Mouse (Mus musculus) frontal cortex, postnatal 36 days (tissue): ENCODE data around the gene Med12l.
A peak's percentile ranks its signal among the peaks of the same experiment; 100 is the strongest.
"Not testable (repeated sequence)": the region's sequence is repeated elsewhere in the genome, so short reads cannot be mapped to it uniquely, and the experiment has no call there.

Source experiments
- DNase-seq, 2 experiments: peaks; one replicate each; pipeline ENCODE4 v3.0.0; 2022; ENCODE audit warnings: low spot score in 2 of 2

Med12l gene

DNA sequence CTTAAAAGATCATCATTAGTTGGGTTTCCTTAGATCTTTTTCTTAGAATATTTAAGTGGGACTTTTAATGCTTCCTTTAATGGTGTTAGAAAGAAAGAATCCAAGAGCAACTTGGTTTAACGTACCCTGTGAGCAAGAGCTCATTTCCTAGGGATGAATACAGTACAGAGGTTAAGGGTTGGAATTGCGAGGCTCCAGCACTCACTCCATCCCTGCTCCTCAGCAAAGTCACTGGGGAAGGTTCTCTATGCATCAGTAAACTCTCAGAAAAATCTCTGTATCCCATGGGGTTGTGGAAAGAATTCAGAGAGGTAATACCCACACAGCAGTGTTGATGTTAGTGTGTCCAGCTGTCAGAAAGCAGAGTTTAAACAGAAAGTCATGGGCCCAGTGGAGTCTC lies 134.5 kb downstream of the Med12l start:
- DNase-seq: no peak

DNA sequence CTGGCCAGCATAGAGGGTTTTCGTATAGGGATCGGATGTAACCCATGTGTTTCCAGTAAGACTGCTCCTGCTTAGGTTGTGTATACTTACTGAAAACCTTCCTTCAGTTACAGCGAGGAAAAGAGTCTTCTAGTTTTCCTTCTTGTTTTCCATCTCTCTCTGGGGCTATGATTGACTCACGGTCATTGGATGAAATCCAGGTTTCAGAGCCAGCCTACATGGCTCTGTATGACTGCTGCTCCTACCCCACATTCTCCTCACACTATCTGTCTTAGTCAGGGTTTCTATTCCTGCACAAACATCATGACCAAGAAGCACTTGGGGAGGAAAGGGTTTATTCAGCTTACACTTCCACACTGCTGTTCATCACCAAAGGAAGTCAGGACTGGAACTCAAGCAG lies 135.3 kb downstream of the Med12l start:
- DNase-seq: not testable (repeated sequence)

DNA sequence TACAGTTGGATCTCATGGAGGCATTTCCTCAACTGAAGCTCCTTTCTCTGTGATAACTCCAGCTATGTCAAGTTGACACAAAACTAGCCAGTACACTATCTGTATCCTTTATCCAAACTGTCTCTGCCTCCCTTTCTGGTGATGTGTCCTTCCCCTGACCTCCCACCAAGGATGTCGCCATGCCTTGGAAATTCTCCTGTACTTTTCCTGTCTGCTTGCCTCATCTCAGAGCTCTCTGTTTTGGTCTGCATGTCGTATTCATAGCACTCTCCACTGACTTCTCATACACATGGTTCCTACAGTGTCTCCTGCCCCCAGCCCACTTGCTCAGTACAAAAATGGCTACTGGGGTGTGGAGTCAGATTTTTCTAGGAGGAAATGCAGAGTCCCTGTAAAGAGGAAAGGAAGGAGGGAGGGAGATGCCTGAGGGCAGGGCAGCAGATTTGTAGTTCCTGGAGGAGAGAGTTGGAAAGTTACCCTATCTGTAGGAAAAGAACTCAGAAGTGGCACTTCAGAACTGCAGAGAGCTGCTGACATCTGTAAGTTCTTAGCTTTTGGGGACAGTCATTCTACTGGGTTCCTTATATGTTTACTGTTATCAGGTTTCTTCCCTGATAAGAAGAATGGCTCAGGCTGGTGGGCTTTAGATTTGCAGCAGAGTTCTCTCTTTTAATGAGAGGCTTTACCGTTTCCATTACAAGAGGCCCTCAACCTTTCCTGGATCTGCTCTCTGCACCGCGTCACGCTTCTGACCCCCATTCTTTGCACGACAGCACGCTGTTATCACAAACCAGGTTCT lies 136.1 kb downstream of the Med12l start:
- DNase-seq: no peak

DNA sequence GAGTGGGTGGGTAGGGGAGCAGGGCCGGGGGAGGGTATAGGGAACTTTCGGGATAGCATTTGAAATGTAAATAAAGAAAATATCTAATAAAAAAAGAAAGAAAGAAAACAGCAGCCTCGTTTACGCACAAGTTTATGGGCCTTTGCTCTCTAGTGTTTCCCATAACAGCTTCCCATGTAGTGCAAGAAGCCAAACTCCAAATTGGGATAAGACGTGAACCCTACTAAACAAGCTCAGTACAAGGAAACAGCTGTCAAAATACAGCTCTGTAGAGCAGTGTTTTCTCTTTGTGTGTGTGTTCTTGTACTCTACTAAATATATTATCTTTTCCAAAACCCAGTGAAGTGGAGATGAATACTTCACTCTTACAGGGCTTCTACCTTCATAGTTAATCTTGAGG lies 139.6 kb downstream of the Med12l start:
- DNase-seq: no peak

DNA sequence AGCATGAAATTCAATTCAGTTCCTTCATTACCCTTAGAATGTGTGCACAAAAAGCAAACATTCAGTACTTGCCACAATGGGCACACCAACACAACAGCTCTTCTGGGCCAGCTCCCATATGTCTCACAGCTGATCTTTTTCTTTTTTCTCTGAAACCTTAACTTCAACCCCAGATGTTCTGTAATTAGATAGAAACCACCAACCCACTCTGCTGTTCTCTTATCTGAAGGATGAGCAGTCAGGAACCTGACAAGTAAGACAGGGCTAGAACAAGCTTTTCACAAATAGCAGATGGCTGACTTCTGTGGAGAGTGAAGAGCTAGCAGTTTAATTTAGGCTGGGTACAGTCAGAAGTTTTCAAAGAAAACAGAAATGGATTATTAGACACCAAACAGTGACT lies 144.0 kb downstream of the Med12l start:
- DNase-seq: peak in 1 of 2 experiments; percentile 39

DNA sequence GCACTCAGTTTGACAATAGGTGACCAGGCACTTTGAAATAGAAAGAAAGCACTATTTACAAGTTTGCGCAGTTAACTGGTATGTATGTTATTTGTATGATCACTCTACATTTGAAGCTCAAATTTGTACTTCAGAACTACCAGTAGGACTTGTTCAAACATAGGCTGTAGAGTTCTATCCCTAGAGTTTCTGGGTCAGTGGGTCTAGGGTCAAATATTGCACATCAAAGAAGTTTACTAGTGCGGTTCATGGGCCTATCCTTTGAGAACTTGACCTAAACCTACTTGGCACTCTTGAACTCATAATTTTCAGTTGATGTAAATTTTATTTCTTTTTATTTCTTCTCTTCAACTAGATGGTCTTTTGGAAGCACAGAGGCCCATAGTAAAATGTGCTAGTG lies 145.0 kb downstream of the Med12l start:
- no peak for DNase-seq

DNA sequence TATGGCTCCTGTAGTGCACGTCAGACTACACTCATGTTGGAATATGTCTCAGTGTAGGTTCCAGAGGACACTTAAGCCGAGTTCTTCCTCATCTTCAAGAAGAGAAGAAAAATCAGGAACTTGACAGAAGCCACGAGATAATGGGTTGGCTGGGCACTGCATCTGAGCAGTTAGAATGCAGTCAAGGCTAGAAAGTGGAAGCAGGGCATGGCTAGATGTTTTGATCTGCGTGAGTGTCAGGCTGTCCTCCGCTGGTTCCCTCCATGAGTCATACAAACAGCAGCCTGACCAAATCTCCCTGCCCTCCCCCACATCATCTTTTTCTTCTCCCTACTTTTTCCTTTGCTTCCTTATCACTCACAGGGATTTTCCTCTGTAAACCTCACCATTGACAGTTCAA lies 147.8 kb downstream of the Med12l start, which contains the start of gene P2ry14:
Gene P2ry14, minus strand, starts transcription at position 195 of the 400 bp plus-strand sequence.
- no peak for DNase-seq

DNA sequence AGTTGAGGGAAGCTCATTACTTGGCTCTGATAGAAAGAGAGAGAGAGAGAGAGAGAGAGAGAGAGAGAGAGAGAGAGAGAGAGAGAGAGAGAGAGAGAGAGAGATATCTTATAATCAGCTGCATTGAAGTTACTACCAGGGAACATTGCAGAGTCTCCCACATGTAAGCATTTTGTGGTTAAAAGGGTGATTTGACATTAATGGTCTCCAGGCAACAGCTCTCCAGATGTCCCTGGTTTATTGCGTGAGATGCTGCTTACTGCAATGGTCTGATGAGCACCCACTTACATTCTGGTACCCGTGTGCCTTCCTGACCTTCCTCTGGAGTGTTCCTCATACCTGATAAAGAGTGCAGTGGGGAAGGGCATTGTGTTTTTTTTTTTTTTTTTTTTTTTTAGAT lies 149.3 kb downstream of the Med12l start:
- DNase-seq: no peak

DNA sequence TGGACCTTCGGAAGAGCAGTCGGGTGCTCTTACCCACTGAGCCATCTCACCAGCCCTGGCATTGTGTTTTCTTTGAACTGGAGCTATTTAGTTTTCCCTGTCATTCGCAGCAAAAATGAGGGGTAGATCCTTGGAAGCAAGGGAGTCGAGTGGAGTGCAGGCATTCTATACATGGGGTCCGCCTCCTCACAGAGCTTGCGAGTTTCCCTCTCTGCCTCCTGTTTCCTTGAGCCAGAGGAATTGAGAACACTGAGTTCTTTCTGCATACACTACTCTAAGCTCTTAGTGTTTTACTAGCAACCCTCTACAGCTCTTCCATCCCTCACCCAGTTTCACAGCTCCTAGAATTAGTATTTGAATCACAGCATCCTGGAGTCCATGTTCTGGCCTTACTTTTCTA lies 149.8 kb downstream of the Med12l start:
- peak; percentile 42 for DNase-seq

DNA sequence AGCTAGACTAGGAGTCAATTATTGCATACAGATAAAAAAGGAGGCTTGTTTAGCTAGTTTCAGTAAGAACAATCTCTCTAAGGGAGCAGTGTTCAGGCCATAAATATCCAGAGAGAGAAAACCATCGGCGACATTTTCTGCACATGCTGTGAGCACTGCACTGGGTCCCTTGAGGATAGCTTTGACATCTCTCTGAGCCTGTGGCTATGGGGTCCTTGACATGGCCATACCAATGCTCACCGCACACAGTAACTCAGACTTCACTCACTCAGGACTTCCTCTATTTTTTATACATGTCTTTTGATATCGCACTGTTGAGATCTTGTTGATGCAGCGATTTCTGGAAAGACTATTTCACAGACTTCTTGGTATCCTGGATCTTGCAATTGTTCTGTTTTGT lies 151.4 kb downstream of the Med12l start:
- DNase-seq: no peak

DNA sequence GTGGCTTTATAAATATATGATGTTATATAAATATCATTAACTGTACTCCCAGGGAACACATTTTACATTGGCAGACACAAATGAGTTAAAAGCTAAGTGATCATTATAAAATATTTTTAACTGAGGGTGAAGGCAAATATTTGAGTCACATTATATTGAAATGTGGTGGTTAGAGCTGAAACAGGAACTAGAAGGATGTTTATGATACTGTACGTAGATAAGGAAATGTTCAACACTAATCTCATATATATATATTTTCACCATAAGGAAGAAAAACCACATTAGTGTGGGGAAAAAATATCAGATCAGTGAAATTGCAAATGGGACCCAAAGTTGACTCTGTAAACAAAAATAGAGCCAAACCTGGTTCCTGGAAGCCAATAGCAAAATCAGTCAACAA lies 154.8 kb downstream of the Med12l start:
- no peak for DNase-seq

DNA sequence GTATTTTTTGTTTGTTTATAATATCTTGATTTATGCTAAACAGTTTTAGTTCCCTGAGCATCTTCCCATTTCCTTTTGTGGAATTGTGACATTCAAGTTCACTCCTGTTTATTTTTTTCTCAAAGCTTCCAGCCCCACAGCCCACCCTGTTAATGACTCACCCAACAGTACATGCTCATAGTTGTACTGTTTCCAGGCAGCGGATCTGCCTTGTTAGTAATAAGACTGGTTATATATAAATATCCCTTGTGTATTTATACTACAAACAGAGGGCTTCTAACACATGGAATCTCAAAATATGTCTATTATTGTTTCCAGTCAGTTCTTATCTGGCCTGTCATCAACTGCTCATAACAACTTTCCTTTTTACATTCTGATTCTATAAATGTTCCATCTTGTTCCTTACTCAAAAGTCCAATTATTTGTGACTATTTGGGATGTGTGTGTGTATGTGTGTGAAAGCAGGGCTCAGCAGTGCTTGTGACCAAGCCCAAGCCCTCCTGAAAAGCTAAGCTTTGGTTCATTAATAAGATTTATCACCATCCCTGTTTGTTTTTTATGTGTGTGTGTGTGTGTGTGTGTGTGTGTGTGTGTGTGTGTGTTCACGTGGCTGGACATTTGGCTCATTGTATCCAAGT lies 161.9 kb downstream of the Med12l start:
- no peak for DNase-seq

DNA sequence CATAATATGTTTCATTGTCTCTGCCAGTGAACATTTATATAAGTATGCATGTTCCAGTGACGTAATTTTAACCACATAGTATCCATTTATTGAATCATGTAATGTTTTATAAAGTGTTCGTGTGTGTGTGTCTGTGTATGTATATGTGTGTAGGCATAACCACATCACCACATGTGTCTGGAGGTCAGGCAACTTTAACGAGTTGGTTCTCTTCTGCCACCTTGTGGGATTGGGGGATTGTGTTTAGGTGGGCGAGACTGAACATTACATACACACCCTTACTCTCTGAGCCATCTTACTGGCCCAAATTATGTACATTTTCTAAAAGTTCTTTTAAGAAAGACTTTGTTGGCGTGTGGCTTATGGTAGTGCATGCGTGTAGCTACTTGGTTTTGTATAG lies 162.9 kb downstream of the Med12l start:
- DNase-seq: no peak

DNA sequence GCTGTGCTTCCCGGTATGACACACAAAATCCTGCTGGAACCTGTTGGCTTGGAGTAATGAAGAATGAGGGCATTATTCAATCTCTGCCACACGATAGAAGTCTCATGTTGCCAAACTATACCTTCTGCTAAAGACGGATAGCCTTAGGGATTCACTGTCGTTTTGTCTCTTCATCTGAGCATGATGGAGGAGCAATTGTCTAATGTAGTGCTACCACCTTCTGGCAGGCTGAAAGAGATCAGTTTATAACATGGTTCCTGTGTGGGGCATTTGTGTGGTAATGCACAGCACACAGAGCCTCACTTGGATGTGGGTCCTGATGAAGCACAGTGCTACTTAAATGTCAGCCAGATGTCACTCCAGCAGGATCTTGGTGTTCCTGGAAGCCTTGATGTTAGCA lies 163.6 kb downstream of the Med12l start:
- no peak for DNase-seq

DNA sequence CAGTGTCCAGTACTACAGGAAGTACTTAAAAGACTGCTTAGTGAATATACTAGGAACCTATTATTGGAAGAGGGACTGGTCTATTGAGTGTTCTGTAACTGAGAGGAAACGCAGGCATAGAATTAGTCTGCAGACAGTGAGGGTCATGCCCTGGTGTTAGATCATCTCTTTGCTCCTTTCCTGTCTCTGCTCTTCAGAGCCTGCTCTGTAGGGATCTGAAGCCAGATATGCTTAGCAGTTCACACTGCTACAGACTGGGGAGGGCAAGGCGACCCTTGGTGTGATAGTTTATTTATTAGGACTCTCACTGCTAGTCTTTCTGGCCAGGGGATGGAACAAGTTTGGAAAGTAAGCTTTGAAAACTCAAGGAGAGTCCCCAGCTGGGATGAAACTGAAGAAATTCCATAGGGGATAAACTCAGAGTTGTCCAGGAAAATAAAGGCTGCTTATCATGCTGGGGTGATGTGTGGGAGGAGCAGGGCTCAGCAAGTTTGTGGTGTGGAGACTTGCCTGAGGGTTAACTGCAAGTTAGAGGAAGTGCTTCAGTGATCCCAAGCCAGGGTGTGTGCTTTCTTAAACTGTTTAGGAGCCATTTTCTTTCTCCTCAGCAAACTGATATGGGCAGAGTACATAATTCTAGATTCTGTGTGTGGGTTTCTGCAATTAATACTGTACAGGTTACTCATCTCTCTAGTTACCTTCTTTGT lies 164.4 kb downstream of the Med12l start:
- DNase-seq: no peak

DNA sequence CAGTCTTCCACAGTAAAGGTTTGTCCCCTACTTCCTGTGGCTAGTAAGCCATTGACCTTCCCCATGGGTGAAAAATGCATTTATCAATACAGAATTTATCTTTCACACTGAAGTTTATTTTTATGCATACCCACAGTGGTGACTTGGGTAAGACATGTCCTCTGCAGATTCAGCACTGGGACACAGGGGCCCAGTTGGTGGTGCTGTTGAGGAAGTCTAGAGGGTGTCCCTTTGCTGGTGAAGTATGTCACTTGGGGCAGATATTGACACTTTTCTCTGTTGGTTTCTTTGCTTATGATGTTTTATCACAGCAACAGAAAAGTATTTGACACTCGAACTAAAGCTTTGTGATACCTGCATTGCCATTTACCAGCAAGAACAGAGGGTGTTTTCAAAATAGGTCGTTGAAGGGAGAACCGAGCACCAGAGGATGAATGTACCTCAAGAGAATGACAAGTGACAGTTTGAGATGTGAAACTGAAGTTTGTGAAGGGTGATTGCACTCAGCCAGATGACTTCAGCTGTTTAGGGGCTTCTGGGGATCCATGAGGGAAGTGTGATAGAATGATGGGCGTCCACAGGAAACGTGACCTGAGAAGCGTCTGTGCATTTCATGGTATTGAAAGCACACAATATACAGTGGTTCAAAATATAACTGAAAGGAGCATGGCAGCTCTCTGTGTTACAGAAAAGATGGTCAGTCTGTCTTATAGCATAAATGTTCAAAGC lies 169.0 kb downstream of the Med12l start:
- no peak for DNase-seq

DNA sequence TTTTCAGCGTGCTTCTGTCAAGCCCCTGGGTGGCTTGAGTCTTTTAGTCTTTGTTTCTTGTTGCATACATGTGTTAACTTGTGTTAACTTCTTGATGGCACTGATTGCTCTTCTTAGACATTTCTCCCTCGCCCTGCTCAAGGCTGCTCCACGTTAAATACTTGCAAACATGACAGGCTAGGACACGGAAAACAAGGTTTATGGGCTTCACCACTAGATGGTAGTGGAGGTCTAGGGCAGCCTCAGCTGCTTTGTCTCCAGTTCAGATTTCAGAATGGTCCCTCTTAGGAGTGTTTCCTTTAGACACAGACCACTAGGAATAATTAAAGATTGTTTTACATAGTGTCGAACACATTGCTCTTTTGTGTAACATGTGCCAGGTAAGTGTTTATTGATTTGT lies 169.6 kb downstream of the Med12l start:
- peak; percentile 33 to 65 for DNase-seq

DNA sequence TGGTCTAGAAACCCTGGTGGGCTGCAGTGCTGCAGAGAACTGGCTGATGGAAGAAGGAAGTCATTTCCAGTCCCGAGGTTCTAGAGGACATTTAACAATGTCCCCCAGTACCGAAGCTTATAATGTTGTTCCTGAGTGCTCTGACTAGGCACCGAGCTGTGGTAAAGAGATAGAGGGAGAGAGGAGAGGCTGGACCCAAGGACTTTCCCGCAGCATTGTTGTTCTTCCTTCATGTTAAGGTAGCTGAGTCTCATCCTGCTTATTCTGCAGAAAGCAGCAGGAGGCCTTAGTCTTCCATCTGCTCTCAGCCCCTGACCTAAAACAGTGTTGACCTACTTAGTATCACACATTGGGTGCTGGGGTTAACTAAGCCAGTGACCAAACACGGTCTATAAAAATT lies 171.2 kb downstream of the Med12l start:
- DNase-seq: no peak

DNA sequence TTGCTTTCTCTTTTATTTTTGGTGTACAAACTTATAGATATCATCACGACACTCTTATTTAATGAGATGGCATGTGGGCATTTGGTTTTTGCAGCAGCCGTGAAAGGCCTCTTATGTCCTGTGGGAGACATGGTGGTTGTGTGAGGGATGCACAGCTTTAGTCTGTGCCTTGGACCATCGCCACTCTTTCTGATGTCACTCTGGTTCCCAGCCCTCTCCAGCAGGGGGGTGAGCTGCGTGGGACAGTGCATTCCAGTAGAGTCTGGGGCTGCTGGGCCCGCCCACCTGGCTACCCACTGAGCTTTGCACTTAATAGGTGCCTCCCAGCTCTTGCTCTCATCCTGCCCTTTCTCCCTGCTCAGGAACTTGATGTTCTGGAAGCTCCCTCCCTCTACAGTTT lies 175.5 kb downstream of the Med12l start:
- DNase-seq: no peak

DNA sequence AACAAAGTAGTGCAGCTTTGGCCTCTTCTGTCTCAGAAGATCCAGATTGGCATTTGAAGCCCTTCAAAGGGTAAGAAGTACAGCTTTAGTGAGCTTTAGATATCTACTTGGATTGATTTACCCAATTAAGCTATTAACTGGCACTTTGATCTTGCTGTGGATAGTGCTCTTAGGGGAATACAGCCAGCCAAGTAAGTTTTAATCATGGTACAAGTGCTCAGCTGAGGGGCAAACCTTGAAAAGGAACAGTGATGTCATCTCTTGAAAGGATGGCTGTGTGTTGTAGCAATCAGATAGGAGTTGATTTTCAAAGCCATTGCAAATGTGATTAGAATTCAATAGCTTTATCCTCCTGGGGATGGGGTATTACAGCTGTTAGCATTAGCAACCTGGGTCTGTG lies 176.5 kb downstream of the Med12l start:
- DNase-seq: no peak

DNA sequence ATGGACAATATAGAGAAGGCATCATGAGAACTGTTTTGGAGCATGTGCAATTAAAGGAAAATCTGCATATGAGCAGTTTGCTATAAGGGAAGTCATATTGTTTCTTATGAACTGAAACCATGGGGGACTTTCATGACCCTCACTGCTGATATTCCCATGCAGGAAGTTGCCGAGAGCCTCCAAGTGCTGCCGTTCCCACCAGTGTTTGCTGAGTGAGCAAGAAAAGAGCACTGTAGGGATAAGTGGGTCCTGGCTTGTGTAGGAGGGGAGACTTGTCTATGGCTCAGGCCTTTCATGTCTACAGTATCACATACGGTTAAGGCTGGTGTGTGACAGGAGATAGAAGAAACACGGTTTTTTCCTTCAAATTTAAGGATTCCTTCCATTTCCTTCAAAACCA lies 180.0 kb downstream of the Med12l start:
- DNase-seq: no peak

DNA sequence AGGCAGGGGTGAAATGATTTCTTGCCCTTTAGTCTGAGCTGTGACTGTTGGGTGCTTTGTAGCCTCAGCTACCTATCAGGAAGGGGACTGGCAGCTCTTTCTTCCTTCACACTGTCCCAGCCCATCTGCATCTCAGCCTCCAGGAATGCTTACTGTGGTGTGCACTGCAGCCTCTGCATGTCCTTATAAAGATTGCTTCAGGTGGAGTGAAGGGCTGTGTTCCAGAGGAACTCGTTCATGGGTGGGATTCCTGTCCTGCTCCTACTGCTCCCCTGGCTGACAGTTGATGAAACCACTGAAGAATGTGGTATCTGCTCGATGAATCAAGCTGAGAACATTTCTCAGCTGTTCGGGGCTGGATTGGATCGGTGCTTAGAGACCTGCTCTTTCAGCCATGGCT lies 181.7 kb downstream of the Med12l start:
- DNase-seq: no peak
